Mouse (Mus musculus) brain, embryonic 14.5 days (tissue): ENCODE data around the gene Gstk1.

ENCODE experiments used
- CTCF ChIP-seq: fragments of 200-500 bp; IDR thresholded peaks from 2 replicates; pipeline ENCODE4 v1.5.1; 2012; ENCODE audit warnings: inconsistent platforms, mild to moderate bottlenecking, moderate library complexity, borderline replicate concordance; ENCODE audit not compliant: insufficient read depth, insufficient read length; ENCODE audit errors: extremely low read depth
- POLR2A ChIP-seq: fragments of 200-500 bp; IDR thresholded peaks from 2 replicates; pipeline ENCODE4 v1.6.1; 2012; ENCODE audit warnings: mild to moderate bottlenecking, inconsistent platforms, borderline replicate concordance; ENCODE audit not compliant: poor library complexity, insufficient read depth, insufficient read length, severe bottlenecking; ENCODE audit errors: extremely low read depth

GRCm38 (mm10) chr6:42199498-42199897, 46.2 kb upstream of the Gstk1 start:
- TF ChIP-seq CTCF, result no peak
- TF ChIP-seq POLR2A, result no peak
